Mouse (Mus musculus) limb, embryonic 13.5 days (tissue): ENCODE measurements around the gene Slc29a2. TPM values are rescaled to one million over a fixed set of nuclear protein-coding genes. Genes with fewer than 3 reads are reported as not detected.
"Not testable (repeated sequence)": the region's sequence is repeated elsewhere in the genome, so short reads cannot be mapped to it uniquely, and the experiment has no call there.

ENCODE experiments used
- ATAC-seq: fragments of 200-750 bp; cut with Nextera tagmentation; 2 replicates; pipeline ENCODE4 v1.8.0; 2017; ENCODE audit warnings: low read depth, moderate number of reproducible peaks, moderate TSS enrichment; ENCODE audit not compliant: low FRiP score
- H3K27ac ChIP-seq: fragments of 300-500 bp; sonication (generic); 2 replicates; pipeline ENCODE4 v1.5.1; 2015; ENCODE audit warnings: inconsistent platforms, mild to moderate bottlenecking, moderate library complexity
- H3K27me3 ChIP-seq: fragments of 300-500 bp; sonication (generic); 2 replicates; pipeline ENCODE4 v1.6.1; 2015; ENCODE audit warnings: mild to moderate bottlenecking, inconsistent platforms
- H3K36me3 ChIP-seq: fragments of 300-500 bp; sonication (generic); 2 replicates; pipeline ENCODE4 v1.6.1; 2015; ENCODE audit warnings: inconsistent platforms, mild to moderate bottlenecking, moderate library complexity
- H3K4me1 ChIP-seq: fragments of 300-500 bp; sonication (generic); 2 replicates; pipeline ENCODE4 v1.6.1; 2015; ENCODE audit warnings: inconsistent platforms
- H3K4me2 ChIP-seq: fragments of 300-500 bp; sonication (generic); replicated peaks from 2 replicates; pipeline ENCODE4 v1.6.1; 2015; ENCODE audit warnings: inconsistent platforms, mild to moderate bottlenecking, moderate library complexity
- H3K4me3 ChIP-seq: fragments of 300-500 bp; sonication (generic); 2 replicates; pipeline ENCODE4 v1.5.1; 2015; ENCODE audit warnings: moderate library complexity, mild to moderate bottlenecking, inconsistent platforms
- H3K9ac ChIP-seq: fragments of 300-500 bp; sonication (generic); 2 replicates; pipeline ENCODE4 v1.6.1; 2015; ENCODE audit warnings: mild to moderate bottlenecking, inconsistent platforms
- H3K9me3 ChIP-seq: fragments of 300-500 bp; sonication (generic); 2 replicates; pipeline ENCODE4 v1.6.1; 2016; ENCODE audit warnings: inconsistent platforms
- WGBS: fragments of 180-500 bp; shearing (Covaris S2); methylation state at CpG from one replicate; pipeline ENCODE4 v1.1.7; 2015; 5-methylcytosine and 5-hydroxymethylcytosine counted together
- polyA plus RNA-seq: library from polyadenylated mRNA; unstranded; fragments of >200 nt; fragmentation: Nextera tagmentation; extraction: Ambion mirVana; gene quantifications from 2 replicates; pipeline ENCODE4 v1.2.1, GENCODE M21; 2015

The Slc29a2 gene
- polyA plus RNA-seq, 1 experiment from 2014 or later, result 6.0 TPM

DNA sequence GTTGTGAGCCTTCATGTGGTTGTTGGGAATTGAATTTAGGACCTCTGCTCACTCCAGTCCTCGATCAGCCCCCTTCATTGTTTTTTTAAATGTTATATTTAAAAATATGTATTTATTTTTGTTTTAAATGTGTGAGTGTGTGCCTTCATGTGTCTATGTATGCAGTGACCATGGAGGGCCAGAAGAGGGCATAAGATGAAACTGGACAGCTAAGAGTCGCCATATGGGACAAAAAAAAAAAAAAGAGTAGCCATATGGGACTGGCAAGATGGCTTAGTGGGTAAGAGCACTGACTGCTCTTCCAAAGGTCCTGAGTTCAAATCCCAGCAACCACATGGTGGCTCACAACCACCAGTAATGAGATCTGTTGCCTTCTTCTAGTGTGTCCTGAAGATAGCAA is 20.0 kb upstream of the Slc29a2 start:
- H3K4me2 ChIP-seq, H3K9me3 ChIP-seq, H3K4me3 ChIP-seq, H3K9ac ChIP-seq, H3K27ac ChIP-seq, H3K36me3 ChIP-seq, H3K4me1 ChIP-seq, ATAC-seq: not testable (repeated sequence)
- H3K27me3 ChIP-seq, result peaks cover 20% of the 10 kb centered on the region
- 55% methylated on average over 2 of the region's 2 CpGs for WGBS

- 68% methylated on average over 4 of the region's 4 CpGs for WGBS
- H3K27ac ChIP-seq, result no peak overlapping the region
Measured at GRCm38 (mm10) chr19:5004925-5005324, 18.7 kb upstream of the Slc29a2 start.

DNA sequence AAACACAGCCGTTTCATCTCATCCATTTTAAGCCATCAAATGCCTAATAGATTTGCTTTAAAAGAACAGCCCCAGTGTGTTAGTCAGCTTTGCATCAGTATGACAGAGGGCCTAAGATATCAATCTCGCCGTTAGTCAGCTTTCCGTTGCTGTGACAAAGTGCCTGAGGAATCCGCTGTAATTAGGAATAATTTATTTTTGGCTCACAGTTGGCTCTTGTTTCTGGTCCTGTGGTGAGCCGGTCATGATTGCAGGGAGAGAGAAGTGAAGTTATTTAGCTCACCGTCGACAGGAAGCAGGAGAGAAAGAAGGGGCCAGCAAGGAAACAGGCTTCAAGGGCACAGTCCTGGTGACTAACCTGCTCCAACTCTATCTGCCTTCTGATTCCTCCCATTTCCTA is 10.5 kb upstream of the Slc29a2 start:
- WGBS, result 59% methylated on average over 8 of the region's 8 CpGs
- Histone ChIP-seq H3K36me3 (no peaks in the 10 kb centered on the region), H3K4me1 (peaks cover 11% of the 10 kb centered on the region), H3K27me3 (no peaks in the 10 kb centered on the region), H3K4me3 (no peak overlapping the region), H3K4me2 (no peak overlapping the region), H3K9ac (no peak overlapping the region), H3K9me3 (no peaks in the 10 kb centered on the region), H3K27ac (no peak overlapping the region)
- no peak for ATAC-seq

More at GRCm38 (mm10) chr19:5004925-5005324, 18.7 kb upstream of the Slc29a2 start:
- Histone ChIP-seq H3K4me3 (no peak overlapping the region), H3K9me3 (no peaks in the 10 kb centered on the region), H3K36me3 (no peaks in the 10 kb centered on the region), H3K9ac (no peak overlapping the region), H3K4me2 (no peak overlapping the region), H3K4me1 (peaks cover 8% of the 10 kb centered on the region), H3K27me3 (peaks cover 14% of the 10 kb centered on the region; the same call in 1 of the 2 replicates)
- no peak for ATAC-seq

- Histone ChIP-seq H3K36me3 (no peaks in the 10 kb centered on the region), H3K9ac (no peak overlapping the region), H3K4me2 (no peak overlapping the region), H3K4me3 (no peak overlapping the region), H3K27me3 (no peaks in the 10 kb centered on the region), H3K27ac (no peak overlapping the region), H3K4me1 (peaks cover 11% of the 10 kb centered on the region), H3K9me3 (no peaks in the 10 kb centered on the region)
- no peak for ATAC-seq
- 22% methylated on average over 8 of the region's 8 CpGs for WGBS
Measured at GRCm38 (mm10) chr19:5014961-5015398, 8.7 kb upstream of the Slc29a2 start.

GRCm38 (mm10) chr19:5016221-5016742 is 7.4 kb upstream of the Slc29a2 start:
- Histone ChIP-seq H3K4me1 (peaks cover 11% of the 10 kb centered on the region), H3K9ac (peak overlapping the region; percentile 13; the same call in 1 of the 2 replicates), H3K4me3 (no peak overlapping the region), H3K27me3 (no peaks in the 10 kb centered on the region), H3K4me2 (peak overlapping the region; percentile 27), H3K36me3 (no peaks in the 10 kb centered on the region), H3K27ac (peak overlapping the region; percentile 58; the same call in 1 of the 2 replicates), H3K9me3 (no peaks in the 10 kb centered on the region)
- ATAC-seq, result peak; percentile 60; the same call in 1 of the 2 replicates
- WGBS, result 30% methylated on average over 10 of the region's 10 CpGs

DNA sequence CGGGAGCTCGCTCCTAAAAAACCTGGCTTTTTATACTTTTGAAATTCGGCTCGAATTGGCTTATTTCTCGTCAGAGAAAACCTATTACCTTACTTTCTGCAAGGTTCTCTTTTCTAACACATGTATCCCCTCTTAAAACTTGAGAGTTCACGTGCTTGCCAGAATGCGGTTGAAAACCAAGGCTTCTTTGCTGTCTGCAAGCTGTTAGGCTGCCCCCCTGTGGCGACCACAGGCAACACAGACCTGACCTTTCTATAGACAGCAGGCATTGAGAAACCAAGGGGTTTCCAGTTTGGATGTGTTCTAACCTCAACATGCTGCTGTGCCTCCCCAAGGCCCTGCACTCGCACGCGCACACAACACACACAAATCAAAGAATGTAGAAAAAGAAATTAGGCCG is 6.9 kb upstream of the Slc29a2 start:
- no peaks in the 10 kb centered on the region for H3K36me3 ChIP-seq
- H3K27me3 ChIP-seq, result no peaks in the 10 kb centered on the region
- no peak overlapping the region for H3K4me3 ChIP-seq
- peak overlapping the region; percentile 13; the same call in 1 of the 2 replicates for H3K9ac ChIP-seq
- 20% methylated on average over 12 of the region's 12 CpGs for WGBS
- no peak for ATAC-seq
- peaks cover 11% of the 10 kb centered on the region for H3K4me1 ChIP-seq
- H3K27ac ChIP-seq, result peak overlapping the region; percentile 58; the same call in 1 of the 2 replicates
- no peaks in the 10 kb centered on the region for H3K9me3 ChIP-seq
- peak overlapping the region; percentile 27 for H3K4me2 ChIP-seq

GRCm38 (mm10) chr19:5017611-5018010 is 6.0 kb upstream of the Slc29a2 start:
- no peak overlapping the region for H3K9ac ChIP-seq
- no peaks in the 10 kb centered on the region for H3K27me3 ChIP-seq
- WGBS, result 81% methylated on average over 4 of the region's 4 CpGs
- no peak overlapping the region for H3K4me2 ChIP-seq
- no peak overlapping the region for H3K4me3 ChIP-seq
- no peak overlapping the region for H3K27ac ChIP-seq
- ATAC-seq, result 0 out of 2 replicates have a peak, but pooled peaks have one; percentile 20
- peaks cover 11% of the 10 kb centered on the region for H3K4me1 ChIP-seq
- no peaks in the 10 kb centered on the region for H3K36me3 ChIP-seq
- no peaks in the 10 kb centered on the region for H3K9me3 ChIP-seq

DNA sequence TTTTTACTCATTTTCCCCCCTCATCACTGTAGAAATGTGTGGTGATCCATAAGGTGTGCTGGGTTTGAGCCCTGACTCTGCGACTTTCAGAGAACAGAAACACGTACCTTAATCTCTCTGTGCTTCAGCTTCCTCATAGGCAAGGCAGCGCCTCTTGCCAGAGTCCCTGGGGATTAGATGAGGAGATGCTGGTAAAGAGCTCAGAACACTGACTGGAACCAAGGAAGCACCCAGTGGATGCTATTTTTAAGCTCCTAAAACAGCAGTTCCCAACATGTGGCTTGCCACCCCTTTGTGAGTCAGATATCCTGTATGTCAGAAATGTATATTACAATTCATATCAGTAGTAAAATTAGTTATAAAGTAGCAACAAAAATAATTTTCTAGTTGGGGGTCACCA is 5.5 kb upstream of the Slc29a2 start:
- Histone ChIP-seq H3K9ac (no peak overlapping the region), H3K36me3 (no peaks in the 10 kb centered on the region), H3K9me3 (no peaks in the 10 kb centered on the region), H3K4me3 (no peak overlapping the region), H3K27ac (no peak overlapping the region), H3K27me3 (no peaks in the 10 kb centered on the region), H3K4me1 (peaks cover 11% of the 10 kb centered on the region), H3K4me2 (no peak overlapping the region)
- WGBS, result 77% methylated on average over 3 of the region's 3 CpGs
- no peak for ATAC-seq

DNA sequence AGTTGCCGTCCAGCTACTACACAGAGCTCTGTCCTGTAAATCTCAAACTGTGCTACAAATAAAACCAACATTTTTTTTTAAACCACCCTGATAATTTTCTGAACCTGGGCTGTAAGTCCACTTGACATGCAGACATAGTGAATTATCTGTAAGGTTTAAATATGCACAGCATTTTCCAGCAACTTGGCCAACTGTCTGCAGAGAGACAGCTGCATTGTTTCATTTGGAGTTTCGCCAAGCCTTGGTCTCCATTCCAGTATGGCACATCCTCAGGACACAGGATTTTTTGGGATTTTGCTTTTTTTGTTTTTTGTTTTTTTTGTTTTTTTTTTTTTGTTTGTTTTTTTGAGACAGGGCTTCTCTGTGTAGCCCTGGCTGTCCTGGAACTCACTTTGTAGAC is 2.2 kb upstream of the Slc29a2 start:
- H3K27me3 ChIP-seq, result no peaks in the 10 kb centered on the region
- H3K9ac ChIP-seq, result no peak overlapping the region
- no peaks in the 10 kb centered on the region for H3K9me3 ChIP-seq
- no peak for ATAC-seq
- H3K4me3 ChIP-seq, result no peak overlapping the region
- no peak overlapping the region for H3K27ac ChIP-seq
- no peaks in the 10 kb centered on the region; the same call in 1 of the 2 replicates for H3K36me3 ChIP-seq
- H3K4me1 ChIP-seq, result peaks cover 11% of the 10 kb centered on the region
- H3K4me2 ChIP-seq, result no peak overlapping the region
- 83% methylated on average over 2 of the region's 2 CpGs for WGBS

DNA sequence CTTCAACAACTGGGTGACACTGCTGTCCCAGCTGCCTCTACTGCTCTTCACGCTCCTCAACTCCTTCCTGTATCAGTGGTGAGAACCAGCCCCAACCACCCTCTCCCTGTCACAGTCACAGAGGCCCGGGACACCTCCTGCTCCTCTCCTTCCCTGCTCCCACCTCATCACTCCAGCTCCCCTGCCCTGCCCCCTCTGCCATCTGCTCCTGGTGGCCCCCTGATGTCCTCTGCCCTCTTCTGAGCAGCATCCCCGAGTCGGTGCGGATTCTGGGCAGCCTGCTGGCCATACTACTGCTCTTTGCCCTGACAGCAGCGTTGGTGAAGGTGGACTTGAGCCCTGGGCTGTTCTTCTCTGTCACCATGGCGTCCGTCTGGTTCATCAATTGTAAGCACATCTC is 2.5 kb downstream of the Slc29a2 start:
- H3K4me1 ChIP-seq, result peaks cover 6% of the 10 kb centered on the region
- H3K9ac ChIP-seq, result no peak overlapping the region
- no peak overlapping the region for H3K4me2 ChIP-seq
- H3K36me3 ChIP-seq, result peaks cover 39% of the 10 kb centered on the region
- H3K27me3 ChIP-seq, result no peaks in the 10 kb centered on the region
- no peaks in the 10 kb centered on the region for H3K9me3 ChIP-seq
- 89% methylated on average over 8 of the region's 8 CpGs for WGBS
- ATAC-seq, result no peak
- H3K27ac ChIP-seq, result no peak overlapping the region
- H3K4me3 ChIP-seq, result no peak overlapping the region

DNA sequence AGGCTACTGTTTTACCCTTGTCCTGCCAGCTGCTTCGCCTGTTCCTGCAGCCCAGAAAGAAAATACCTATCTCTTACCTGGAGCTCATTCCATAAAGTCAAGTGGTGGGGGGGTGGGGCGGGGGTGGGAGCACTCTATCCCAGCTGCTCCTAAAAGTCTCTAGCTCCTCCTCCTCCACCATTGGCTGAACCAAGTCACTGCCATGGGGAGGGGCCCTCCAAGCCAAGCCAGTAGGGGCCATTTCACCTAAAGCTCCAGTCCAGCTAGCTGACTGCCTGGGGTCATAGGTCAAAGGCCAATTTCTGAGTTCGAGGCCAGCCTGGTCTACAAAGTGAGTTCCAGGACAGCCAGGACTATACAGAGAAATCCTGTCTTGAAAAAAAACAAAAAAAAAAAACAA is 9.0 kb downstream of the Slc29a2 start:
- 62% methylated on average over 3 of the region's 3 CpGs for WGBS
- Histone ChIP-seq H3K27me3 (no peaks in the 10 kb centered on the region), H3K4me1 (peaks cover 8% of the 10 kb centered on the region; the same call in 1 of the 2 replicates), H3K4me3 (no peak overlapping the region), H3K4me2 (no peak overlapping the region), H3K36me3 (peaks cover 49% of the 10 kb centered on the region), H3K9me3 (no peaks in the 10 kb centered on the region), H3K9ac (no peak overlapping the region), H3K27ac (no peak overlapping the region)
- no peak for ATAC-seq

DNA sequence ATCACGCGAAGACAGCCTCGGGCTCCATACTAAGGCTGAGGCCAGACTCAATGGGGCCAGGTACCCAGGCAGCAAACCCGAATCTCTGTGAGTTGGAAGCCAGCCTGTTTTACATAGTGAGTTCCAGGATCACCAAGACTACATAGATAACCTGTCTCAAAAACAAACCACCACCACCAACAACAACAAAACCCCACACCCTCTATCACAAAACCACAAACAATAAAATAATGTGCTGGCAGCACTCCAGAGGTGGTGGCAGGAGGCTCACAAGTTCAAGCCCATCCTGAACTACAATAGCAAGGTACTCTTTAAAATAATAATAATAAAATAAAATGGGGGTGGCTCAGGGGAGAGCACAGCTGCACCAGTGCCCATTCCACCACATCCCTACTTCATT is 12.9 kb downstream of the Slc29a2 start:
- Histone ChIP-seq H3K9ac (no peak overlapping the region), H3K27ac (no peak overlapping the region), H3K4me1 (peaks cover 30% of the 10 kb centered on the region), H3K27me3 (no peaks in the 10 kb centered on the region), H3K4me2 (no peak overlapping the region), H3K4me3 (no peak overlapping the region), H3K36me3 (peaks cover 10% of the 10 kb centered on the region), H3K9me3 (no peaks in the 10 kb centered on the region)
- WGBS, result 83% methylated on average over 4 of the region's 4 CpGs
- no peak for ATAC-seq
